Mouse (Mus musculus): ENCODE results near the gene Zfp92. TPM values are rescaled to one million over a fixed set of nuclear protein-coding genes. Genes with fewer than 3 reads are reported as not detected.

Gene Zfp92
- polyA plus RNA-seq, 1 experiment, result 1.1 TPM

GRCm38 (mm10) chrX:73400951-73401350, 9.9 kb upstream of the Zfp92 start:
- no peaks in the 10 kb centered on the region for H3K4me1 ChIP-seq (ENCODE audit: control insufficient read depth, insufficient read depth, insufficient read length, low read length)
- WGBS, result 87% methylated on average over 20 of the region's 20 CpGs

GRCm38 (mm10) chrX:73401616-73402015, 9.3 kb upstream of the Zfp92 start:
- WGBS, result 96% methylated on average over 12 of the region's 12 CpGs
- no peaks in the 10 kb centered on the region for H3K4me1 ChIP-seq (ENCODE audit: control insufficient read depth, insufficient read depth, insufficient read length, low read length)
- H3K4me3 ChIP-seq (ENCODE audit: low read depth, low read length), result no peak overlapping the region
- H3K27me3 ChIP-seq (ENCODE audit: control insufficient read depth, insufficient read depth, low read length), result no peaks in the 10 kb centered on the region
- TF ChIP-seq POLR2A (IDR thresholded peaks at IDR 0.05; ENCODE audit: low read depth, low read length), result no peak
- no peak for TF ChIP-seq CTCF (IDR thresholded peaks at IDR 0.05; ENCODE audit: extremely low read depth, insufficient read length, insufficient replicate concordance, low read depth, low read length)
- no peaks in the 10 kb centered on the region for H3K36me3 ChIP-seq (ENCODE audit: control insufficient read depth, insufficient read depth, low read length)
- no peak overlapping the region for H3K27ac ChIP-seq (ENCODE audit: insufficient read depth, low read depth, low read length)

More at GRCm38 (mm10) chrX:73400951-73401350, 9.9 kb upstream of the Zfp92 start:
- H3K4me3 ChIP-seq (ENCODE audit: low read depth, low read length), result no peak overlapping the region
- H3K27ac ChIP-seq (ENCODE audit: insufficient read depth, low read depth, low read length), result no peak overlapping the region
- TF ChIP-seq CTCF (IDR thresholded peaks at IDR 0.05; ENCODE audit: extremely low read depth, insufficient read length, insufficient replicate concordance, low read depth, low read length), result no peak
- no peak for TF ChIP-seq POLR2A (IDR thresholded peaks at IDR 0.05; ENCODE audit: low read depth, low read length)
- no peaks in the 10 kb centered on the region for H3K36me3 ChIP-seq (ENCODE audit: control insufficient read depth, insufficient read depth, low read length)
- no peaks in the 10 kb centered on the region for H3K27me3 ChIP-seq (ENCODE audit: control insufficient read depth, insufficient read depth, low read length)

GRCm38 (mm10) chrX:73412767-73413166, 1.9 kb downstream of the Zfp92 start:
- no peak overlapping the region for H3K27ac ChIP-seq (ENCODE audit: insufficient read depth, low read depth, low read length)
- H3K36me3 ChIP-seq (ENCODE audit: control insufficient read depth, insufficient read depth, low read length), result no peaks in the 10 kb centered on the region
- TF ChIP-seq CTCF (IDR thresholded peaks at IDR 0.05; ENCODE audit: extremely low read depth, insufficient read length, insufficient replicate concordance, low read depth, low read length) (no peak), POLR2A (IDR thresholded peaks at IDR 0.05; ENCODE audit: low read depth, low read length) (no peak)
- no peak overlapping the region for H3K4me3 ChIP-seq (ENCODE audit: low read depth, low read length)
- 31% methylated on average over 1 of the region's 1 CpGs for WGBS
- H3K27me3 ChIP-seq (ENCODE audit: control insufficient read depth, insufficient read depth, low read length), result no peaks in the 10 kb centered on the region
- H3K4me1 ChIP-seq (ENCODE audit: control insufficient read depth, insufficient read depth, insufficient read length, low read length), result no peaks in the 10 kb centered on the region; the same call in 1 of the 2 replicates

- 90% methylated on average over 2 of the region's 2 CpGs for WGBS
- Histone ChIP-seq H3K27me3 (ENCODE audit: control insufficient read depth, insufficient read depth, low read length) (no peaks in the 10 kb centered on the region), H3K27ac (ENCODE audit: insufficient read depth, low read depth, low read length) (no peak overlapping the region), H3K4me3 (ENCODE audit: low read depth, low read length) (no peak overlapping the region), H3K4me1 (ENCODE audit: control insufficient read depth, insufficient read depth, insufficient read length, low read length) (peaks cover 13% of the 10 kb centered on the region), H3K36me3 (ENCODE audit: control insufficient read depth, insufficient read depth, low read length) (no peaks in the 10 kb centered on the region)
- TF ChIP-seq CTCF (IDR thresholded peaks at IDR 0.05; ENCODE audit: extremely low read depth, insufficient read length, insufficient replicate concordance, low read depth, low read length) (no peak), POLR2A (IDR thresholded peaks at IDR 0.05; ENCODE audit: low read depth, low read length) (no peak)
Observed at GRCm38 (mm10) chrX:73430036-73430435, 19.1 kb downstream of the Zfp92 start.

GRCm38 (mm10) chrX:73432850-73433249, 22.0 kb downstream of the Zfp92 start:
- no peak for TF ChIP-seq CTCF (IDR thresholded peaks at IDR 0.05; ENCODE audit: extremely low read depth, insufficient read length, insufficient replicate concordance, low read depth, low read length)
- TF ChIP-seq POLR2A (IDR thresholded peaks at IDR 0.05; ENCODE audit: low read depth, low read length), result no peak
- 0 out of 2 replicates have a peak, but pooled peaks cover 2% of the 10 kb centered on the region for H3K36me3 ChIP-seq (ENCODE audit: control insufficient read depth, insufficient read depth, low read length)
- H3K4me3 ChIP-seq (ENCODE audit: low read depth, low read length), result no peak overlapping the region
- WGBS, result 27% methylated on average over 5 of the region's 5 CpGs
- H3K27ac ChIP-seq (ENCODE audit: insufficient read depth, low read depth, low read length), result peak overlapping the region; percentile 81
- H3K27me3 ChIP-seq (ENCODE audit: control insufficient read depth, insufficient read depth, low read length), result no peaks in the 10 kb centered on the region
- peaks cover 29% of the 10 kb centered on the region for H3K4me1 ChIP-seq (ENCODE audit: control insufficient read depth, insufficient read depth, insufficient read length, low read length)

- Histone ChIP-seq H3K27ac (ENCODE audit: insufficient read depth, low read depth, low read length) (peak within 1 kb of the TSS; percentile 29), H3K4me1 (ENCODE audit: control insufficient read depth, insufficient read depth, insufficient read length, low read length) (peaks cover 29% of the 10 kb centered on the region), H3K27me3 (ENCODE audit: control insufficient read depth, insufficient read depth, low read length) (no peaks in the 10 kb centered on the region; the same call in 1 of the 2 replicates), H3K4me3 (ENCODE audit: low read depth, low read length) (no peak within 1 kb of the TSS), H3K36me3 (ENCODE audit: control insufficient read depth, insufficient read depth, low read length) (0 out of 2 replicates have a peak, but pooled peaks cover 2% of the 10 kb centered on the region)
- WGBS, result 40% methylated on average over 11 of the region's 11 CpGs
- TF ChIP-seq POLR2A (IDR thresholded peaks at IDR 0.05; ENCODE audit: low read depth, low read length) (no peak), CTCF (IDR thresholded peaks at IDR 0.05; ENCODE audit: extremely low read depth, insufficient read length, insufficient replicate concordance, low read depth, low read length) (no peak)
Observed at GRCm38 (mm10) chrX:73435252-73435651, 24.4 kb downstream of the Zfp92 start, which contains the start of gene Trex2. Gene Trex2 (minus strand): TSS chrX:73435344.

- Histone ChIP-seq H3K4me1 (ENCODE audit: control insufficient read depth, insufficient read depth, insufficient read length, low read length) (peaks cover 5% of the 10 kb centered on the region; the same call in 1 of the 2 replicates), H3K27ac (ENCODE audit: insufficient read depth, low read depth, low read length) (no peak overlapping the region), H3K4me3 (ENCODE audit: low read depth, low read length) (no peak overlapping the region), H3K27me3 (ENCODE audit: control insufficient read depth, insufficient read depth, low read length) (no peaks in the 10 kb centered on the region; the same call in 1 of the 2 replicates), H3K36me3 (ENCODE audit: control insufficient read depth, insufficient read depth, low read length) (no peaks in the 10 kb centered on the region; the same call in 1 of the 2 replicates)
- WGBS, result 68% methylated on average over 2 of the region's 2 CpGs
- TF ChIP-seq POLR2A (IDR thresholded peaks at IDR 0.05; ENCODE audit: low read depth, low read length), result no peak
- no peak for TF ChIP-seq CTCF (IDR thresholded peaks at IDR 0.05; ENCODE audit: extremely low read depth, insufficient read length, insufficient replicate concordance, low read depth, low read length)
Observed at GRCm38 (mm10) chrX:73441428-73441827, 30.5 kb downstream of the Zfp92 start.

Data from small intestine, adult 2 months (tissue).